Mouse (Mus musculus): Measurements from ENCODE around the gene Agpat1. TPM values are rescaled to one million over a fixed set of nuclear protein-coding genes. Genes with fewer than 3 reads are reported as not detected.
A peak's percentile ranks its signal among the peaks of the same experiment; 100 is the strongest.

Gene Agpat1
- total RNA-seq, 1 experiment from 2014 or later: 105 TPM

DNA sequence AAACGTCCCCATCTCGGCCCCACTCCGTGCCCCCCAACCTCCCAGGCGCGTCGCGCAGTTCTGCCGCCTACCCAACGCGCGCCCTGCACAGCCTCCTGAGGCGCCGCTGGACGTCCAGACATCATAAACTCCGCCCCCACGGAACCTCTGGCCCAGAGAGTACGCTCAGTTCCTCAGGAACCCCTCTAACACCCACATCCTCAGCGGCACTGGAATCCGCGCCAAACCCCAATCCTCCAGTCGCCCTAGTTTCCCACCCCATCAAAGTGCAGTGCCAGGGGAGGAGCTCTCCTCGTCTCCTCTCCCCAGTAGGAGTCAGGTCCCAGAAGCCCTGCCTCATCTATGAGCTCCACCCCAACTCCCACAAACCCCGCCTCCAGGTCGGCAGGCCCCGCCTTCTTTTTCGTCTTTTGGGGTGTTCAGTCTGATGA, 28.2 kb downstream of the Agpat1 start:
- peak; percentile 68 for DNase-seq

DNA sequence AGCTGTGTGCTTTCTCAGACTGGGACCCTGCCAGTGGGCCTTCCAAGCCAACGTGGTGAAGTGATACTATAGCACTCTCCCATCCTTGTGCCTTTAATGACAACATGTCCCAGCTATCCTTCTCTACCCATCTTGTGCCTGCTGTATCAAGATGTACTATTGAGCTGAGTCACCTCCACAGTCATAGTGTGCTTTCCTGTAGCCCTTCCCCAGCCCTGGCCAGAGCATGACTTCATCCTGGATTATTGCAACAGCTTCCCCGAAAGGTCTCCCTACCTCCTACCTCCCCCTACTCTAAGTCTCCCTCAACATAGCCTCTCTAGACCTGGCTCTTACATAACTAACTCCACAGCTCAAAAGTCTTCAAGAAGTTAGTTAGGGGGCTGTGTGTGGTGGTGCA, 31.6 kb downstream of the Agpat1 start:
- DNase-seq: no peak

DNA sequence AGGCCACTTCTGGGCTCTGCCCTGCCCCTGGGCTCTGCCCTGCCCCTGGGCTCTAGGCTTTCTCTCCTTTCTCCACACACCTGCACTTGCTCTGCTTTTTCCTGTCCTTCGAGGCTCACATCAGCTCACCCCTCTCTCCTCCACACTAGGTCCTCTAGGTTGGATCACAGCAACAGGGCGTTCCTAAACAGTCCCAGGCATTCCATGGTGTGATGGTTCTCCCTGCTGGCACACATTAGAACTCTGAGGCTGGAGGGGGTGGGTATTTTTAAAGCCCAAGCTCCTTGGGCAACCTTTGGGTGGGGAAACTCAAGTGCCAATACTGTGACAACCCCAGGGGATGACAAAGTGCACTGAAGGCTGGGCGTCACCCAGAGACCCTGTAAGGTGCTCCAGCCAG, 33.4 kb downstream of the Agpat1 start:
- no peak for DNase-seq

DNA sequence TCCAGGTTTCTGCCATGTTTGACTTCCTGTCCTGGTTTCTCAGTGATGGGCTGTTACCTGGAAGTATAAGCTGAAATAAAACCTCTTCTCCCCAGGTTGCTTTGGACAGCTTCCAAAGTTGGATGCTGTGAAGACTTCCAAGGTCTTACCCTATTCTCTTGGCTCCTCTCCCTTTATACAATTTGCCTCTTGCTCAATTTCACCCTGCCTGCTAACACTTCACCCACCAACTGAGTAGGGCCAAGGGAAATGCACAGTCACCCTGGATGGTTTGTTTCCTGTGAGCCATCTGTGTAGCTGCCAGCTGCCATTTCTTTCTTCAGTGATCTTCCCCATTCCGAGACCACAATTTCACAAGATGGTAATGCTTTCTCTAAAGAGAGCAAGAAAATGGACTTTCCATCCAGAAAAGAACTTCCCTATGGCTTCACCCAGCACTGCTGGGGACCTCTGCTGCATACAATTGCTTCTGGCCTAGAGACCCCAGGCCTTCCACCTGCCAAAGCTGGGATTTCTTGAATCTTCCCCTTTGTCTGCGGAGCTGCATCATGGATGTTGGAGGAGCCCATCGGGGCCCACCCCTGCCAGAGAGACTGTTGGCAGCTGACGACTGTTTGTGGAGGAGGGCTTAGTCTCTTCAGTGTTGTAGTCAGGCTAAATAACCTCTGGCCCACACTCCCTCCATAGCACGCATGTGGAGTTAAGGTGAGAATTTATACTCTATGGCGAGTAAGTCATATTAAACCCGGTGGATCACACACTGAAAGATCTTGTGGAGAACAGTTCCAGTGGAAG, 35.6 kb downstream of the Agpat1 start:
- no peak for DNase-seq

DNA sequence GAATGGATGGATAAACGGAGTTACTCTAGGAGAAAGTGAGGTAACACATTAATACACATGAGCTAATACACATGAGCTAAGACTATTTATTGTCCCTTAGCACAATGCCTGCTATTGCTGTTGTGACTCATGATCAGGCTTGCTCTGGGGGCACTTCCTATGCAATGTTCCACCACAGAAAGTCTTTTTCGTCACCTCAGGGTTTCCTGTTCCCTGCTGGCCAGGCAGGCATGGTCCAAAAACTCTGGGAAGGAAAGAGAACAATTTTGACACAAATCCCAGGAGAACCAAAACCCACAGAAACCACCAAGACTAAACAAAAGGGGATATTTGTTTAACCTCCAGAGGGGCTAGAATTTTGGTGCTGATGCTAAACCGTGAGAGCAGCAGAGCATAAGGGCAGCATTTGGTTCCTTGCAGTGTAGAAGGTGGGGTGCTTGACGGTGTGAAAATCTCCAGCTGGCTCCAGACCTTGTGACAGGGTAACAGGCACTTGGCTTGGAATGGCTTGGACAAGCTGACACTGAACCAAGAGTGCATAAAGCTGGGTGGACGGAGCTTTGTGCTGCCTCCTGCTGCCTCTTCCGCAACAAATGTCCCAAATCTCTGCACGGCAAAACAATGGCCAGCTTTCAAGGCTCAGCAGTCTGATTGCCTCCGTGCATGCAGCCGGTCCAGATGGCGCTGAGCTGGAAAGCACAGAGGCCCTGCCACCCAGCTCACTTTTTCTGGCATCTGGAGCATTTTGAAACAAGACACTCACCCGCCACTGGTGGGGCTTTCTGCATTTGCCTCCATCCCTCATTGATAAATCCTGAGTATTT, 36.9 kb downstream of the Agpat1 start:
- DNase-seq: no peak

DNA sequence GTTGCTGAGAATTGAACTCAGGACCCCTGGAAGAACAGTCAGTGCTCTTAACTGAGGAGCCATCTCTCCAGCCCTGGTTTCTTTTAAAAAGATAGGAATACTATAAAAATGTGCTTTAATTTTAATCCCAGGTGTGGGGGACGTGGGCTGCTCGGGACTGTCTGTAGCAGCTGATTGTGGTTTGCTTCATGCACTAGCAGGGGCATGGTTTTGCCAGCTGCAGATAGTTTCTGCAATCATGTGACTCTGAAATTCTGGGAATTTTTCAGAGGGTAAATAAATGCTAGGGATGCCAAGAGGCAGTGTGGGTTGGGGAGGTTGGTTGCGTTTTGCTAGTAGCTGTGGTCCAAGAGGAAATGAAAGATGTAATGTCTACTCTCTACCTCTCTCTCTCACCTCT, 37.9 kb downstream of the Agpat1 start:
- no peak for DNase-seq

DNA sequence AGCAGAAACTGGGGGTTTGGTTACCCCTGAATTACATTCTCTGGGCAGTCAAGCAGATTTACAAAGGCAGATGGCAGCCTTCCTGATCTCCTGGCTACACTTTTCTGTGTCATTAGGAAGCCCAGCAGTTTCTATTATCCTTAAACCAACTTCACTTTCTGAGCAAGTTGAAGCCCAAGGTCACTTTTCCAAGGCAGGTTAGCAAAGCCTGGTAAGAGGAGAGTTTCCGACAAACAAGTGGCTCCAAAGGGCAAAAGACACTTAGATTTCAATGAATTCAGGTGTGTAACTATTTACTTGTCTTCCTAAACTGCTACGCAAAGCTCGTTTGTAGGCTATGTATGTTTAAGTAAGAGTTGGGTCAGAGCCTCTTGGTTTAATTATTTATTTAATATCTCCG, 39.3 kb downstream of the Agpat1 start:
- no peak for DNase-seq

DNA sequence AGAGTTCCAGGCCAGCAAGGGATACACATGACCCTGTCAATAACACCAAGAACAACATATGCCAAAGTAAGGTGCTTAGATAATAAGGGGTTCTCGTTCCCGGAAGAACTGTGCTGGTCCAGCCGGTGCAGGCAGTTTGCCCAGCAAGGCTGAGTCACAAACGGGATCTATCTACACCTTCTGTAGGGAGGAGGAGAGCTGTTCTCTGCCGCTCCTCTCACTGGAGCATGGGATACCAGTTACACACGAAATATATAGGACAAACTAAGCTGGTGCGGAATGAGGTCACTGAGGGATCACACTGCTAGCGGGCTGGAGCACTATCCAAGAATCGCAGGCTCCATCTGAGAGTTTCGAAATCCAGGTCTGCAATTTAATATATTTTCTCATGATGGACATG, 39.9 kb downstream of the Agpat1 start:
- DNase-seq: no peak

DNA sequence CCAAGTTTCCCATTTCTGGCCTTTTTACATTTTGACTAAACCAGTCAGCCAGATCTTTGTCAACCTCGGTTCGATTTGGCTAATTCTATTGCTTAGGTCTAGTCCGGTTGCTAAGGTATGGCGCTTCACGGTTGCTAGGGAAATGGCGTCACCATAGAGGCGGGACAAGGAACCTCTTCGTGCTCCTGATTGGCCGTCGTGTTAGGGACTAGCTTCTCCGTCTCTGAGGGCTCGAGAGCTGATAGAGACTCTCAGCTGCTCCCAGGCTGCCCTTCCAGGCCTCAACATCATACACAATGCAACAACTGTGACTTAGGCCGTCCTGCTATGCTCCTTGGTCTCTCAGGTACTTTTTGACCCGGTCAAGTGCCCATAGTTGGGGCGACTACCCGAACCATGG, 40.5 kb downstream of the Agpat1 start, which contains the start of gene Fkbpl:
TSS of gene Fkbpl (plus strand) at position 157 of the 400 bp plus-strand sequence.
- DNase-seq: peak; percentile 90

DNA sequence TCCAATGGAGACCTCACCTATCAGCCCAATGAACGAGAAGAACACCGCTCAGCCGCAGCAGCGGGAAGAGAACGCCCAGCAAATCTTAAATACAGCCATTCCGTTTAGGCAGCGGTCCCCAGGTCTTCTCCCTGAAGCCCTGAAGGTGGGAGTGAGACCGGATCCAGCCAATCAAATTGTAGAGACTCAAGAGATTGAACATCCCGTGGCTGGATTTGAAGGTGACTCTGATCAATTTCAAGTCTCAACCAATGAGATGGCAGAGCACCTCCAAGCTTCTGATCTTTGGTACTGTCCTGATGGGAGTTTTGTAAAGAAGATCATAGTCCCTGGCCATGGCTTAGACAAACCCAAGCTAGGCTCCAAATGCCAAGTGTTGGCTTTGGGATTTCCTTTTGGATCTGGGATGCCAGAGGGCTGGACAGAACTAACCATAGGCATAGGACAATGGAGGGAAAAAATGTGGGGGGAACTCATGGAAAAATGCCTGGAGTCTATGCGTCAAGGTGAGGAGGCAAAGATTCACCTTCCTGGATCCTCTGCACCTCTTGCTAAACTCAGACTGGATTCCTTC, 41.3 kb downstream of the Agpat1 start:
- no peak for DNase-seq

DNA sequence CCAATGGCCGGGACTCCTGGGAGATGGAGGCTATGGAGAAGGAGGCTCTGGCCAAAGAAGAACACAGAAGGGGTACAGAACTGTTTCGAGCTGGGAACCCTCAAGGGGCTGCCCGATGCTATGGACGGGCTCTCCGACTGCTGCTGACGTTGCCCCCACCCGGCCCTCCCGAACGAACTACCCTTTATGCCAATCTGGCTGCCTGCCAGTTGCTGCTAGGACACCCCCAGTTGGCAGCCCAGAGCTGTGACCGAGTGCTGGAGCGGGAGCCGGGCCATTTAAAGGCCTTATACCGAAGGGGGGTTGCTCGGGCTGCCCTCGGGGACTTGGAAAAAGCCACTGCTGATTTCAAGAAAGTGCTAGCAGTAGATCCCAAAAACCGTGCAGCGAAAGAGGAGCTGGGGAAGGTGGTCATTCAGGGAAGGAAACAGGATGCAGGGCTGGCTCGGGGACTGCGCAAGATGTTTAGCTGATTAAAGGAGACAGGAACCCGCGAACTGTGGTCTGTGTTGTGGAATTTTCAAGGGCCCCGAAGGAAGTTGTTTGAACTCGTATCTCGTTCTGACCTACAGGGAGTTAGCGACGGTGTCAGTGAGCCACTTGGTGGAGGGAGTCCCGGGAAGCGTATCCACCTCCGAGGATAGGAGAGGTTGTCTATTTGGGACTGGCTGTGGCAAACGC, 41.9 kb downstream of the Agpat1 start:
- no peak for DNase-seq

DNA sequence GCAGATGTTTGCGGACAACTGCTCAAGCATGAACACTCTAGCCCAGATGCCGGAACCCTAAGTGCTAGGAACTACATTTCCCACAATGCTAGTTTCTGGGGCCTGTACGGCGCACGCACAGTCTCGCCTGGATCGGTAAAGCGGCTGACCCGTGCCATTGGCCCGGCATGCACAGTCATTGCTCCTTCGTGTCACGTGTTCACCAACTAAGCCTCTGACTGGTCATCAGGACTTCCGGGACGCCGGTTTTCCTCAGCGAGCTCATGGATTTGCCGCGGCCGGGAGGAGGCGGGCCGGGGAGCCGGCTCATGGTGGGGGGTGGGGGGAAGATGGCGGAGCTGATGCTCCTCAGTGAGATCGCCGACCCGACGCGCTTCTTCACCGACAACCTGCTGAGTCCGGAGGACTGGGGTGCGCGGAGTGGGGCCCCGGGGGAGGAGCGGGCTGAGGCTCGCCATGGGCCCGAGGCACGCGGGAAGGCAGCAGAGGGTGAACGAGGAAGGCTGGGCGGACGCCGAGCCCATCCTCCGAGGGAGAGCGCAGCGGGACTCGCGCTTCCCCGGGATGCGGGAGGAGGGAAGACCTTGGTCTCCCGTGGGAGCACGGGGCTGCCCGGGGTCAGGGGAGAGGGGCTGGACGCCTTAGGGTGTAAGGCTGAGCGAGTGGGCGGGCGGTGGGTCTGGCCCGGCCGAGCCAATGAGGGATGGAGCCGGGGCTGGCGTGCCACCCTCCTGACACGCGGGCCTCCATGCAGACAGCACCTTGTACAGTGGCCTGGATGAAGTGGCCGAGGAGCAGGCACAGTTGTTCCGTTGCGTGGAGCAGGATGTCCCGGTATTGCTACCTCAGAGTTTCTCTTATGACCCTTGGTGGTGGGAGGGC, 43.1 kb downstream of the Agpat1 start, which contains the start of gene Atf6b:
TSS of gene Atf6b (plus strand) at position 241 of the 882 bp plus-strand sequence.
- peak; percentile 93 for DNase-seq

DNA sequence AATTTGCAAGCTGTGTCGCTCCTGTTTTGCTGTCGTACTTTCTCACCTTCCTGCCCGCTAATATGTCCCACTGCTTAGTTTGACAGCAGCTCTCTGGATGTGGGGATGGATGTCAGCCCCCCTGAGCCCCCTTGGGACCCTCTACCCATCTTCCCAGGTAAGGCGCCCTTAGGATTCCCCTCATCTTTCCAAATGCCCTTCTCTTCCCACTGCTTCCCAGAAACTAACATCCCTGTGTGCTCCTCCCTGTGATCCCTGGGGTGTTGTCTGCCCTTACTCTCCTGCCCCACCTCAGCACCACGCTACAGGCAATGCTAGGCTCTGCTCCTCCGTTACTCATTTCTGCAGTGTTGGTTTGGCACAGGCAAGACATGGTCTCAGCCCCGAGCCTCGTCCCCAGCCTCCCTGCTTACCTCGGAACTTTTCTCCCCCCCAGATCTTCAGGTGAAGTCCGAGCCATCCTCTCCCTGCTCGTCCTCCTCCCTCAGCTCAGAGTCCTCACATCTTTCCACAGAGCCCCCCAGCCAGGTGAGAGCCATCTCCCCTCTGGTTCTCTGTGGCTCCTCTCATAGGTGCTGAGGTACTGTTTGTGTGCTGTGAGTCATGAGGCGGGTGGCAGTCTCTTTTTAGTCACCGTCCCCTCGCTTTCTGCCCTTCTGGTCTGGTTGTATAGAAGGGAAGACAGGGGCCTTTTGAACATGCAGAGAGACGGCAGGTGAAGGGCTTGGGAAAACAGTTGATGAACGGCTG, 44.3 kb downstream of the Agpat1 start:
- no peak for DNase-seq

DNA sequence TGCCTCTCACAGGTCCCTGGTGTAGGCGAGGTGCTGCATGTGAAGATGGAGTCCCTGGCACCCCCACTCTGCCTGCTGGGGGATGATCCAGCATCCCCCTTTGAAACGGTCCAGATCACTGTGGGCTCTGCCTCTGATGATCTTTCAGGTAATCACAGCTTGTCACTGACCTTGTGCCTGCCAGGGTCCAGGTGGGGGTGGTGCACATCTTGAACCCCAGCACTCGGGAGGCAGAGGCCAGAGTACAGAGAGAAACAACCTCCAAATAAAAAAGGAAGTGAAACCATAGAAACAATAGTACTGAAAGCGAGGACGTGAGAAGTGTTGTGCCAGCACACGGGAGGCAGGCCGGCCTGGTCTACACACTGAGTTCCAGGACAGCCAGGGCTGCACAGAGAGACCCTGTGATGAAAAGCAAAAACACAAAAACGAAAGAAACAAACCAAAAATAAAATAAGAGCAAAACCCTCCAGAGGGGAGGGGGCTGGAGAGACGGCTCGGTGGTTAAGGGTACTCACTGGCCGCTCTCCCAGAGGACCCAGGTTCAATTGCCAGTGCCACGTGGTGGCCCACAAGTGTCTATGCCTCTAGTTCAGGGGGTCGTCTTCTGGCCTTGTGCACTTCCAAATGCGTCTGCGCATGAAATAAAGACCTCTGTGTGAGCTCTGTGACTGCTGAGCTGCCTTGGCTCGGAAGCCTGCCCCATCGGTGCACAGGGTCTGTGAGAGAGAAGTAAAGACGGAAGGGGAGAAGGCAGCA, 45.2 kb downstream of the Agpat1 start:
- DNase-seq: no peak

DNA sequence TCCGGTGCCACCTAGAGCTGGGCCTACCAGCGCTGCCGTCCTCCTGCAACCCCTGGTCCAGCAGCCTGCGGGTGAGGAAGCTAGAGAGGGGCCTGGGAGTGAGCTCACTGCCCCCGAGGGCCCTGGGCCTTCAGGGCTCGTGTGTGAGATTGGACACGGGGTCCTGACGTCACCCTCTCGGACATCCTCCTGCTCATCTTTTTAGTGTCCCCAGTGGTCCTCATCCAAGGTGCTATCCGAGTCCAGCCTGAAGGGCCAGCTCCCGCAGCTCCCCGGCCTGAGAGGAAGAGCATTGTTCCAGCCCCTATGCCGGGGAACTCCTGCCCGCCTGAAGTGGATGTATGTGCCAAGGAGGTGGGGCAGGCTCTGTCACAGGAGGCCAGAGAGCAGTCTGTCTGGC, 46.7 kb downstream of the Agpat1 start:
- no peak for DNase-seq

DNA sequence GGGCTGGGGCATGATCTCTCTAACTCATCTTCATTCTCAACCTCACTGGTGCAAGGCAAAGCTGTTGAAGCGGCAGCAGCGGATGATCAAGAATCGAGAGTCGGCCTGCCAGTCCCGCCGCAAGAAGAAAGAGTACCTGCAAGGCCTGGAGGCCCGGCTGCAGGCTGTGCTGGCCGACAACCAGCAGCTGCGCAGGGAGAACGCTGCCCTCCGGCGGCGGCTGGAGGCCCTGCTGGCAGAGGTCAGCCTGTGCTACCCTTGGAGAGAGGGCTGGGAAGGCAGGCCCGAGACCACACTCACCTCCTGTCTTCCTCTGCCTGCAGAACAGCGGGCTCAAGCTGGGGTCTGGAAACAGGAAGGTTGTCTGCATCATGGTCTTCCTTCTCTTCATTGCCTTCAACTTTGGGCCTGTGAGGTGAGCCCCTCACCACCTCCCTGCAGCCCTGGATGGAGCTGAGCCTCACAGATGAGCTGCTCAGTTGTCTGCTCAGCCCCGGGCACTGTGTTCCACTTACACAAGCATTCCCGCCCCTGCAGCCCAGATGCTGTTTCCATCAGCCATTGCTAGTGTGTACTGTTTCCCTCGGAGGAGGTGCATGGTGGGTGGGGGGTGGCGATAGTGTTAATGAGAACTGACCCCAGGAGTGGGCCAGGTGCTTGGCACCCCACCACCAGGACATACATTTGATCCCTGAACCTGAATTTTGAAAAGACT, 47.6 kb downstream of the Agpat1 start:
- peak; percentile 64 for DNase-seq

DNA sequence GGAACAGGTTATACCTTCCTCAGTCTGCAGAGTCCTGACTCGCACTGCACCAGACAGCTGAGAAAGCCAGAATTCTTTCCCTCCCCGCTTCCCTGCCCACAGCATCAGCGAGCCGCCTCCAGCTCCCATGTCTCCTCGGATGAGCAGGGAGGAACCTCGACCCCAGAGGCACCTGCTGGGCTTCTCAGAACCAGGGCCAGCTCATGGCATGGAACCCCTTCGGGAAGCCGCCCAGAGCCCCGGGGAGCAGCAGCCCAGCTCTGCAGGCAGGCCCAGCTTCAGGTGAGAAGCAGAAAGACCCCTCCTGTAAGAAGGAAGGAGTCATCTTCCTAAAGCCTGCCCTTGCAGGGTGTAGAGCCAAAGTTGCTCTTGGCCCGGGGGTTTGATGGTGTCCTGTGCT, 48.5 kb downstream of the Agpat1 start:
- DNase-seq: no peak

DNA sequence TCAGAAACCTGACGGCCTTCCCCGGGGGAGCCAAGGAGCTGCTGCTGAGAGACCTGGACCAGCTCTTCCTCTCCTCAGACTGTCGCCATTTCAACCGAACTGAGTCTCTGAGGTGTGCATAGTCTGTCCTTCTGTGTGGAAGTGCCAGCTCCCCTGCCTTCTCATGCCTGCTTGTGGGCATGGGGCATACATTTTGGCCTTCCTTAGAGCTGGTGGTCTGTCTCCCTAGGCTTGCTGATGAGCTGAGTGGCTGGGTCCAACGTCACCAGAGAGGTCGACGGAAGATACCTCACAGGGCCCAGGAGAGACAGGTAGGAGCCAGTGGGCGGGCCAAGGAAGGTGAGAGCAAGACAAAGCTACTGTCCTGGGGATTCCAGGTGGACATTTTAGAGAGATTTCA, 48.9 kb downstream of the Agpat1 start:
- no peak for DNase-seq

DNA sequence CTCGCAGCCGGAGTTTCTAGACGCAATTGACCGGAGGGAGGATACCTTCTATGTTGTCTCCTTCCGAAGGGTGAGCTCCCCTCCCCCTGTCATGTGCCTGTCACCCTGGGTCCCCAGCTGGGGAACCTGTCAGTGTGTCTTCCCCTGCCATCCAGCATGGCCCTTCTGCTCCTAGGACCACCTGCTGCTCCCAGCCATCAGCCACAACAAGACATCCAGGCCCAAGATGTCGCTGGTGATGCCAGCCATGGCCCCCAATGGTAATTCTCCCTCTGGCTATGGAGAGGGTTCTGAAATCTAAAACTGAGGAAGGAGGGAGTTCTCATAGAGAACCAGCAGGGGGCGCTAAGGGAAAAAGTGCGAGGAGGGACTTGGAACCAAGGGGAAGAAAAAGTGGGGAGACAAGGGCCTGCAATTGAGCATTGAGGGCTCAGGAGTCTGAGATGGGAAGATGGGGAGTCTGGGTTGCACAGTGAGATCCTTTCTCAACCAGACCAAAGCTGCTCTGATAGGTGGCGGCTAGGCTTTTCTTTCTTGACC, 49.8 kb downstream of the Agpat1 start:
- DNase-seq: peak; percentile 66
